Mouse (Mus musculus): Measurements from ENCODE around the gene Gm10188.

DNA sequence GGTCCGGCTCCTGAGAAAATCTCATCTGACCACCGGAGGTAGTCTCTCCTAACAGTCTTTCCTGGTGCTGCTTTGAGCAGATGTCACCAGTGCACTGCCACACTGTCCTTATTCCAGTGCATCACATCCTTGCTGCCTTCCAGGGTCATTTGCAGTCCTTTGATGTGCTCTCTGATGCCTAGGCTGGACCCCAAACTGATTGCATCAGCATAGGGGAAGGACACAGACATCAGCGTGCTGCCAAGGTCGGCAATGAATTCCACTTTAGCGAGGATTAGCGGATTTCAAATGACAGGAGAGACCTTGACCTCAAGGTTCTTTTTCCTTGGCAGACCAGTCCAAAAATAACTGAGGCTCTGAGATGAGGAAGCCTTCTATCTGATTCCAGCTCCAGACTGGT, 47.6 kb upstream of the Gm10188 start:
- no peak for TF ChIP-seq EP300 (IDR thresholded peaks at IDR 0.05)
- no peak for TF ChIP-seq CTCF (IDR thresholded peaks at IDR 0.05)
